Mouse (Mus musculus) activated CD4-positive, CD25-positive, alpha-beta regulatory T cell, adult 4 months (primary cell): ENCODE data around the gene Mrpl37. TPM values are rescaled to one million over a fixed set of nuclear protein-coding genes. Genes with fewer than 3 reads are reported as not detected.

Experiments used
- ATAC-seq: one replicate; pipeline ENCODE4 v1.8.0; 2017
- polyA plus RNA-seq, 2 experiments: library from polyadenylated mRNA; unstranded; fragments of 100-300 nt; shearing (Covaris generic); gene quantifications; one replicate each; pipeline ENCODE4 v1.2.1; 2017

The Mrpl37 gene
- polyA plus RNA-seq, 2 experiments from 2014 or later: 36.0 to 43.2 TPM

DNA sequence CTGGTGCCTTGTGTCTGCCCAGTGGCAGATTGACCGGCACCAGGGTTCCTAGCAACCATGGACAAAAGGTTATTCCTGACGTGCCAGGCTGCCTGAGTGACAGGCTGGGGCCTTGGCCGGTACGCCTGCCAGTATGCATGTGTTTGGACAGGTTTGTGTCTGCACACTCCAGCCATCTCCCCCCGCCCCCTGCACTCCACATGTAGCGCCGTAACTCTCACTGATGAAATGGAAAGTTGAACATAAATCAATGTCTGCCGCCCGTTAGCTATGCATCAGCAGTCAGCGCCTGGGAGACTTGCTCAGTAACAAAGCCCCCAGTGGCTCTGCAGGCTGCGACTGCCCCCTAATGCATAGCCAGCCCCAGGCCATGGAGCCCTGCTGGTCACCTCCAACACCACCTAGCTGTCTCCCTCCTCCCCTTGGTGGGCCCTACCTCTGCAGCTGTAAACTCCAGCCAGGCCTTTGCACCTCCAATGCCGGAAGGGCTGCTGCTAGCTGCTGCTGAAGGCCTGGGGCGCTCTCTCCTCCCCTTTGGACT lies 50.6 kb downstream of the Mrpl37 start:
- no peak for ATAC-seq

DNA sequence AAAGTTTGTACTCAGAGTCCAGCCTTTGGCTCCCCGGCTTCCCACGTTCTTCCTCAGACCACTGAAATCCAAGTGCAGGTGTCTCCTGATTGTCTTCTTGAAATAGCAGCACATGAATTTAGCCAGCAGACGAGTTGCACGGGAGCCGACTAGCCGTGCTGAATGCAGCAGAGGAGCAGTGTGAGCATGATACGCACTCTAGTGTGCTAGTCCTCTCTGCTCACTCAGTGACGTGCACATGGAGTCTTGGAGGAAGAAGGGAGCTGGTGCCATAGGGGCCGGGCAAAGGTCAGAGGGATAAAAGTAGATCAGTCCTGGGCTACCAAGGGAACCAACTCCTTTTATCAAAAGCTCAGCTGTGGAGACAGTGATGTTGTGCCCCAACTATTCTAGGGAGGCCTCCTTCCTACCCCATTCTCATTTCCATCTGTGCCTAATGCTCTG lies 52.8 kb downstream of the Mrpl37 start:
- ATAC-seq: no peak

- no peak for ATAC-seq
These were observed 53.4 kb downstream of the Mrpl37 start for GRCm38 (mm10) chr4:107013119-107013816.

DNA sequence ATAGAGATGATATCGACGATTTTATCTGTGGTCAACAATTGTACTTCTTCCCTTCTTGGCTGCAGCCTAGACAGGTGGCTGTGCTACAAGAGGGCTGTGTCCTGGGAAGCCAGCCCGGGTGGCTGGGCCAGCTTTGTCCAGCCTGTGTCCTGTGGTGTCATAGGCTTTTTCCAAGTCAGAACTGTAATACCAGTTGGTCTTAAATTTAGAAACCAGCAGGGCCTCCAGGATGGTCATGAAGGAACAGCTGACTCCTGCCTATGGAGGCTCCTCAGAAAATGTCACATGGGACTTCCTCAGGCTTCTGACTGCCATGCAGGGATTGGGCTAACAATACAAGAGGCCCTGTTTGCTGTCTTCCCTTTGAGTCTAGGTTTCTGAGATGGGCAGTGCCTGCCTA lies 54.1 kb downstream of the Mrpl37 start:
- no peak for ATAC-seq

GRCm38 (mm10) chr4:107012005-107012478 lies 54.6 kb downstream of the Mrpl37 start:
- ATAC-seq: no peak

GRCm38 (mm10) chr4:107011325-107012004 lies 55.2 kb downstream of the Mrpl37 start:
- no peak for ATAC-seq

- ATAC-seq: no peak
These were observed 57.1 kb downstream of the Mrpl37 start for GRCm38 (mm10) chr4:107009548-107009947.

GRCm38 (mm10) chr4:107008161-107008560 lies 58.5 kb downstream of the Mrpl37 start:
- no peak for ATAC-seq

GRCm38 (mm10) chr4:107007359-107007758 lies 59.3 kb downstream of the Mrpl37 start:
- no peak for ATAC-seq

GRCm38 (mm10) chr4:107006807-107007206 lies 59.9 kb downstream of the Mrpl37 start:
- no peak for ATAC-seq

DNA sequence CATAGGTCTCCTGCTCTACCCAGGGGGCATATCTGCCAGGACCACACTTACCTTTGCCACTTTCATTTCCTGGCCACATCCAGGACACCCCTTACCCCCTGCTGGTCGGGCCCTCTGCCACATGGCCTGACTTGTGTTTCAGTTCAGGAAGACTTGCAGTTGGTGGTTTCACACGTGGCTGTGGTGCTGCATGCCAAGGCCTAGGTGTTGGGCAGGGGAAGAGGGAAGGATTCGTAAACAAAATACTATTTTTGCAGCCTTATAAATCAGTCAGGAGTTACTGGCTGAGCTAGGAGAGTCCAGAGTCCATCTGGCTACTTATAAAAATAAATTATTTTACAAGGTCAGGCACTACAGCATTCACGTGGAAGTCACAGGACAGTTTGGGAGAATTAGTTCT lies 60.4 kb downstream of the Mrpl37 start:
- no peak for ATAC-seq

Other genes with a start within 250 kb of the Mrpl37 start
- 10 to 100 TPM; 42.9 to 48.0 TPM for gene Ssbp3, start 156.2 kb downstream of the Mrpl37 start, polyA plus RNA-seq
- 1 to 10 TPM; 6.1 to 8.5 TPM for gene Cyb5rl, start 120 bp upstream of the Mrpl37 start, polyA plus RNA-seq
- gene Cdcp2, start 30.0 kb upstream of the Mrpl37 start, polyA plus RNA-seq: not detected
- 100 to 1,000 TPM; 376 to 381 TPM for gene Tmem59, start 111.5 kb upstream of the Mrpl37 start, polyA plus RNA-seq
- gene Tceanc2, start 112.2 kb upstream of the Mrpl37 start, polyA plus RNA-seq: 10 to 100 TPM in 1 of 2 experiments, 1 to 10 TPM in 1; 9.8 to 20.5 TPM
- gene Ldlrad1, start 142.3 kb upstream of the Mrpl37 start, polyA plus RNA-seq: under 1 TPM; 0.30 to 0.47 TPM
- 10 to 100 TPM; 22.5 to 24.6 TPM for gene Lrrc42, start 186.7 kb upstream of the Mrpl37 start, polyA plus RNA-seq
- 10 to 100 TPM; 27.9 to 34.0 TPM for gene Hspb11, start 186.7 kb upstream of the Mrpl37 start, polyA plus RNA-seq
- gene Dio1, start 240.3 kb upstream of the Mrpl37 start, polyA plus RNA-seq: not detected
- gene Yipf1, start 247.5 kb upstream of the Mrpl37 start, polyA plus RNA-seq: 100 to 1,000 TPM in 1 of 2 experiments, 10 to 100 TPM in 1; 91.4 to 105 TPM